Mouse (Mus musculus) hindbrain, embryonic 13.5 days (tissue): Measurements from ENCODE around the gene Pds5a. TPM values are rescaled to one million over a fixed set of nuclear protein-coding genes. Genes with fewer than 3 reads are reported as not detected.

Experiments
- ATAC-seq: fragments of 200-750 bp; cut with Nextera tagmentation; 2 replicates; pipeline ENCODE4 v1.8.0; 2017; ENCODE audit warnings: moderate TSS enrichment; ENCODE audit not compliant: low FRiP score
- H3K27ac ChIP-seq: fragments of 300-500 bp; sonication (generic); 2 replicates; pipeline ENCODE4 v1.5.1; 2015; ENCODE audit warnings: inconsistent platforms, mild to moderate bottlenecking, moderate library complexity
- H3K27me3 ChIP-seq: fragments of 300-500 bp; sonication (generic); 2 replicates; pipeline ENCODE4 v1.6.1; 2015; ENCODE audit warnings: mild to moderate bottlenecking, inconsistent platforms
- H3K36me3 ChIP-seq: fragments of 300-500 bp; sonication (generic); 2 replicates; pipeline ENCODE4 v1.6.1; 2015; ENCODE audit warnings: mild to moderate bottlenecking, inconsistent platforms
- H3K4me1 ChIP-seq: fragments of 300-500 bp; sonication (generic); replicated peaks from 2 replicates; pipeline ENCODE4 v1.6.1; 2015; ENCODE audit warnings: inconsistent platforms
- H3K4me2 ChIP-seq: fragments of 300-500 bp; sonication (generic); 2 replicates; pipeline ENCODE4 v1.6.1; 2015; ENCODE audit warnings: inconsistent platforms, mild to moderate bottlenecking, moderate library complexity
- H3K4me3 ChIP-seq: fragments of 300-500 bp; sonication (generic); 2 replicates; pipeline ENCODE4 v1.5.1; 2015; ENCODE audit warnings: mild to moderate bottlenecking, inconsistent platforms
- H3K9ac ChIP-seq: fragments of 300-500 bp; sonication (generic); 2 replicates; pipeline ENCODE4 v1.6.1; 2015; ENCODE audit warnings: mild to moderate bottlenecking, inconsistent platforms
- H3K9me3 ChIP-seq: fragments of 300-500 bp; sonication (generic); 2 replicates; pipeline ENCODE4 v1.6.1; 2016; ENCODE audit warnings: inconsistent platforms
- WGBS: fragments of 180-500 bp; shearing (Covaris S2); methylation state at CpG from one replicate; pipeline ENCODE4 v1.1.7; 2015; 5-methylcytosine and 5-hydroxymethylcytosine counted together
- polyA plus RNA-seq: library from polyadenylated mRNA; unstranded; fragments of >200 nt; fragmentation: Nextera tagmentation; extraction: Ambion mirVana; gene quantifications from 2 replicates; pipeline ENCODE4 v1.2.1, GENCODE M21; 2015

Gene Pds5a
- polyA plus RNA-seq, 1 experiment from 2014 or later: 57.8 TPM

DNA sequence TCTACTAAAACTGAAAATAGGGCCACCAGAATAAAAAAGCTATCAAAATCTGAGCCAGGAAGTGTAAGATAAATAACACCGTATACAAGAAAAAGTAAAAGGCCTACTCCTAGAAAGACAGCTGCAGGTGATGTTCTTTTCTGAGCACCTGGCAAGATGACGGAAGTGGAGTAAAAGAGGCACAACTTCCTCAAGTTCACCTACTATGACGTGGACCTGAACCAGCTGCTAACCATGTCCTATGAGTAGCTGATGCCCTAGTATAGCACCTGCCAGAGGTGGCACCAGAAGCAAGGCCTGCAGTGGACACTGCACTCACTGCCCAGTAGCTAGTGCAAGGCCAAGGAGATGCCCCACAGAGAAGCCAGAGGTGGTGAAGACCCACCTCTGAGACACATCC is 9.3 kb downstream of the Pds5a start:
- peaks cover 10% of the 10 kb centered on the region for H3K36me3 ChIP-seq
- no peak overlapping the region for H3K4me2 ChIP-seq
- 91% methylated on average over 3 of the region's 3 CpGs for WGBS
- H3K4me1 ChIP-seq: 0 out of 2 replicates have a peak, but pooled peaks cover 4% of the 10 kb centered on the region
- no peaks in the 10 kb centered on the region for H3K9me3 ChIP-seq
- H3K27me3 ChIP-seq: no peaks in the 10 kb centered on the region
- H3K27ac ChIP-seq: no peak overlapping the region
- no peak overlapping the region for H3K4me3 ChIP-seq
- no peak overlapping the region for H3K9ac ChIP-seq
- no peak for ATAC-seq

DNA sequence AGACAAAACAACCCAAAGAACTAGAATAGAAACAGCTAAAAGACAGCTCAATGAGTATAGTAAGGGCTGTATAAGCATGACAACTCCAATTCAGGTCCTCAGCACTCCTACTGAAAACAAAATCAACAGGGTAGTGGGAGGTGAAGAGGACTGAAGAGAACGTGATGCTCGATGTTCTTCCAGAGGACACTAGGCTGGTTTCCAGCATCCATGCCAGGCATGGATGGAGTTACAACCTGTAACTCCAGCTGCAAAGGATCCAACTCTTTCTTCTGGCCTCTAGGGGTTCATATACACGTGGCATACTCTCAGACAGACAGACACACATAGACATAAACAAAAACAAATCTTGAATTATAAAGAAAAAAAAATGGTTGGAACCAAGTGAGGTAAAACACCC is 11.3 kb downstream of the Pds5a start:
- Histone ChIP-seq H3K27me3 (no peaks in the 10 kb centered on the region), H3K36me3 (no peaks in the 10 kb centered on the region), H3K9me3 (no peaks in the 10 kb centered on the region), H3K4me2 (no peak overlapping the region), H3K27ac (no peak overlapping the region), H3K4me1 (0 out of 2 replicates have a peak, but pooled peaks cover 4% of the 10 kb centered on the region), H3K9ac (no peak overlapping the region), H3K4me3 (no peak overlapping the region)
- WGBS: 81% methylated on average over 3 of the region's 3 CpGs
- ATAC-seq: no peak

DNA sequence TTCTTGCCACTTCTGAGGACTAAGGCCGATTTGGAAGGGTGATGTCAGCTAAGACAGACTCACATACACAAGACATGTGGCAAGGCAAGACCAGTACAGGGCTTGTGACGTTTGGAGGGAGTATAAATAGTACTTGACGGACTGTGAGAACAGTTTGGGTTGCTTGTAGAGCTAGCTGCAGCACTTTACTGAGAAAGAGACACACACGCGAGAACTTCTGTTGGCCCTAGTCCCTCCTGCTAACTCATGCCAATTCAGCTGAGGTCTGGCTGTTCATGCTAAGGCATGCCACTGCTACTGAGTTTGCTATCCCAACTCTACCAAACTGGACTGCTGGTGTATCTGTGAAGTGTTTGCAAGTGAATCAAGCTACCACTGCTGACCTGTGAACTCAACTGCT is 19.2 kb downstream of the Pds5a start:
- Histone ChIP-seq H3K4me2 (no peak overlapping the region), H3K36me3 (peaks cover 23% of the 10 kb centered on the region), H3K9me3 (no peaks in the 10 kb centered on the region), H3K27me3 (no peaks in the 10 kb centered on the region), H3K9ac (no peak overlapping the region), H3K4me3 (no peak overlapping the region), H3K4me1 (no peaks in the 10 kb centered on the region), H3K27ac (no peak overlapping the region)
- no peak for ATAC-seq
- 96% methylated on average over 5 of the region's 5 CpGs for WGBS

DNA sequence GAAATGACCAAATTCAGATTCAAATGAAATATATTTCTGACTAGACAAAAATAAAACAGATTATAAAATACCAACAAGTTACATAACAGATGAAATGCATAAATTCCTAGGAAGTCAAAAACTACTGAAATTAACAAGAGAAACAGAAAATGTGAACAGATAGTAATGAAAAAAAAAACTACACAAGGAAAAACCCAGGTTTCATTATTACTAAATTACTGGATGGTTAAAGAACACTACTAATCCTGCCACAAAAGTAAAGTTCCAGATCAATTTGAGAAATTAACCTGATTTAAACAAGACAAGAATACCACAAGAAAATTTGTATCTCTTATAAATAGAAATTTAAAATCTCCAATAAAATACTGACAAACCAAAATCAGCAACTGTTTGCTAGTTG is 25.9 kb downstream of the Pds5a start:
- H3K27ac ChIP-seq: no peak overlapping the region
- H3K36me3 ChIP-seq: peaks cover 23% of the 10 kb centered on the region
- no peak overlapping the region for H3K4me2 ChIP-seq
- no peaks in the 10 kb centered on the region for H3K27me3 ChIP-seq
- H3K4me1 ChIP-seq: no peaks in the 10 kb centered on the region
- no peak overlapping the region for H3K9ac ChIP-seq
- no peaks in the 10 kb centered on the region for H3K9me3 ChIP-seq
- H3K4me3 ChIP-seq: no peak overlapping the region
- no peak for ATAC-seq

DNA sequence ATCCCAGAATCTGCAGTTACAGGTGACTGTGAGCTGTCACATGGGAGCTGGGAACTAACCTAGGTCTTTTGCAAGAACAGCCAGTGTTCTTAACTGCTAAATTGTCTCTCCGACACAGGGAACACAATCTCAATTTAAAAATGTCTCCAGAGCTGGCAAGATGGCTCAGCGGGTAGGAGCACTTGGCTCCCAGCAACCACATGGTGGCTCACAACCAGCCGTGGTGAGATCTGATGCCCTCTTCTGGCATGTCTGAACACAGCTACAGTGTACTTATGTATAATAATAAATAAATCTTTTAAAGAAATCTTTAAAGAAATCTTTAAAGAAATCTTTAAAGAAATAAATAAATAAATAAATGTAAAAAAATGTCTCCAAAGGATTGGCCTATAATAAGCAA is 30.4 kb downstream of the Pds5a start:
- Histone ChIP-seq H3K9me3 (no peaks in the 10 kb centered on the region), H3K27ac (no peak overlapping the region), H3K4me1 (no peaks in the 10 kb centered on the region), H3K9ac (no peak overlapping the region), H3K4me2 (no peak overlapping the region), H3K4me3 (no peak overlapping the region), H3K36me3 (no peaks in the 10 kb centered on the region; the same call in 1 of the 2 replicates), H3K27me3 (no peaks in the 10 kb centered on the region)
- no peak for ATAC-seq
- 92% methylated on average over 3 of the region's 3 CpGs for WGBS

DNA sequence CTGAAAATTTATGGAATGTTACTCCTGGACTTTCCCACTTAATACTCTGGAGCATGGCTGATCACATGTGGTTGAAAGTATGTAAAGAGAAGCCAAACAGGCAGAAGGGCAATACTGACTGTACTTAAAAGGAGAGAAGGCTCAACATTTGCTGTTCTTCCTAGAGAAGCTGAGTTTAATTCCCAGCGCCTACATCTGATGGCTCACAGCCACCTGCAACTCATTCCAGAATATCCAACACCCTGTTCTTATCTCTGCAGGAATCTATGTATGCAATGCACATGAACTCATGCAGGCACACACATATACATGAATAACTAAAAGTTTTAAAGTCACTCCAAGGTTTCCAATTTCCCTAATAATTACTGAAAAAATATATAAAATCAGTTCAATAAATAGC is 32.7 kb downstream of the Pds5a start:
- Histone ChIP-seq H3K36me3 (peaks cover 6% of the 10 kb centered on the region; the same call in 1 of the 2 replicates), H3K9me3 (no peaks in the 10 kb centered on the region), H3K4me3 (no peak overlapping the region), H3K4me1 (no peaks in the 10 kb centered on the region), H3K9ac (no peak overlapping the region), H3K27ac (no peak overlapping the region; the same call in 1 of the 2 replicates), H3K27me3 (no peaks in the 10 kb centered on the region), H3K4me2 (no peak overlapping the region)
- WGBS: 96% methylated on average over 1 of the region's 1 CpGs
- ATAC-seq: no peak

DNA sequence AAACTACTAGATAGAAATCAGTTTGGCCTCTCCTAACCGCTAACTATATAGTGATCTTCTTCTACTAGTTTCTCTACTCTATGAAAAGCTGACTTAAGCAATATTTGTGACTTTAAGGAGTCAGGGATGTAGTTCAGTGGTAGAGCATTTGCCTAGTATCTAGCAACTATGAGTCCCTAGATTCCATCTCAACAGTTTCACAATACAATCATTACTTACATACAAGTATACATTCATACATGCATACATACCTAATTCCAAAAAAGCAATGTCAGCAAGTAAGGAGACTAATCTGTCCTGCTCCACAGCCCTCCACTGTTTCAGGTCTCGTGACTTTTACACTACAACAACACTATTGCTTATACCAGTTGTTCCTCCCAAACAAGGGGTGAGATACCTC is 36.1 kb downstream of the Pds5a start:
- Histone ChIP-seq H3K9me3 (no peaks in the 10 kb centered on the region), H3K9ac (no peak overlapping the region), H3K4me2 (no peak overlapping the region), H3K4me3 (no peak overlapping the region), H3K4me1 (no peaks in the 10 kb centered on the region), H3K36me3 (peaks cover 16% of the 10 kb centered on the region), H3K27ac (no peak overlapping the region), H3K27me3 (no peaks in the 10 kb centered on the region)
- WGBS: 96% methylated on average over 2 of the region's 2 CpGs
- ATAC-seq: no peak

DNA sequence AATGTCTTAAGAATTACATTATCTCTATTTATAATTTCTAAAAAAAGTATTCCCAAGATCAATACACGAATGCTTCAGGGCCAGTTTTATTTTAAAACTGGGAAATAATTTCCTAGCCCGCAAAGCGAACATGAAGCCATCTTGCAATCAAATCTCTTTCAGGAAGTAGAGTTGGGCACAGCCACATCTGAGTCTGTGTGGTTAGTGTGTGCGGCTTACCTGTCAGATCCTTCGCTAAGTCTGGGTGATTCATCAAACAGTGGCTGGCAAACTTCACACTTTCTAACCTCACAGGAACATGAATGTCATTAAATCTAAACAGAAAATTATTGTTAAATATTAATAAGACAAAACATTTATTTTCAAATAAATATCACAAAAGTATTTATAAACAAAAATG is 44.3 kb downstream of the Pds5a start:
- WGBS: 95% methylated on average over 5 of the region's 5 CpGs
- no peak for ATAC-seq

DNA sequence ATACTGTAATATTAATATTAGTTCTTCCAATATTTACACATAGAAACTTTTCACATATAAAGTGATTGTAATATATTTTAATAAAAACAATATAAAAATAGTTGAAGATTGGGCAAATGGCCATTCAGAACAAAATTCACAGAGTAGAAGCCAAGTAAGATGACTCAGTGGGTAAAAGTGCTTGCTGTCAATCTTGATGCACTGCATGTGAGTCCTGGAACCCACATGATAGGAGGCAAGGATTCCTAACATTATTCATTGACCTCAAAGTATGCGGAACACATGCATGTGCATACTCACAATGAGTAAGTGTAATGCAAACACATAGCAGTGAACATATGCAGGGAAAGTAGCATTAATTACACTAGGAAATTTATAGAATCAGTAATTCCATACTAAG is 59.2 kb downstream of the Pds5a start:
- H3K36me3 ChIP-seq: peaks cover 62% of the 10 kb centered on the region

More for the DNA sequence above, 44.3 kb downstream of the Pds5a start:
- no peaks in the 10 kb centered on the region for H3K4me1 ChIP-seq
- H3K27me3 ChIP-seq: no peaks in the 10 kb centered on the region
- H3K9ac ChIP-seq: no peak overlapping the region
- H3K36me3 ChIP-seq: peaks cover 55% of the 10 kb centered on the region
- no peak overlapping the region for H3K4me2 ChIP-seq
- H3K27ac ChIP-seq: no peak overlapping the region
- H3K4me3 ChIP-seq: no peak overlapping the region
- no peaks in the 10 kb centered on the region for H3K9me3 ChIP-seq

DNA sequence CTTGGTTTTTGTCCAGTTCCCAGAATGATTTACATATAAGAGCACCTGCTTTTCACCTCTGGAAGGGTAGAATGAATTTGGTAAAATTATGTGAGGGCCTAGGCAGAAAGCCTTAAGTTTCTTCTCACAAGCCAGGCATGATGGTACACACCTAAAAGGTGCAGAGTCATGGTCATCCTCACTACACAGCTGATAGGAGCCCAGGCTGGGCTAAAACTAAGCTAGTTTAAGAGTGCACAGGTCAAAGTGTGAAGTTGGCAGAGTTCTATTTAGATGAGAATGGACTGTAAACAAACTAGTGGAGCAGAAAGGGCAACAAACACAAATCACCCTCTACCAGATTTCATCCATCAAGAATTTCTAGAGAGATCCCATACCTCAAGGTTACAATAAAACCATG is 73.7 kb downstream of the Pds5a start:
- Histone ChIP-seq H3K9ac (no peak overlapping the region), H3K36me3 (peaks cover 51% of the 10 kb centered on the region), H3K9me3 (no peaks in the 10 kb centered on the region), H3K4me2 (no peak overlapping the region), H3K27me3 (no peaks in the 10 kb centered on the region), H3K4me1 (no peaks in the 10 kb centered on the region), H3K27ac (no peak overlapping the region), H3K4me3 (no peak overlapping the region)
- no peak for ATAC-seq

More for the DNA sequence above, 59.2 kb downstream of the Pds5a start:
- Histone ChIP-seq H3K27ac (no peak overlapping the region), H3K27me3 (no peaks in the 10 kb centered on the region), H3K9me3 (no peaks in the 10 kb centered on the region), H3K4me2 (no peak overlapping the region), H3K9ac (no peak overlapping the region), H3K4me1 (no peaks in the 10 kb centered on the region), H3K4me3 (no peak overlapping the region)
- WGBS: 97% methylated on average over 1 of the region's 1 CpGs
- ATAC-seq: no peak

DNA sequence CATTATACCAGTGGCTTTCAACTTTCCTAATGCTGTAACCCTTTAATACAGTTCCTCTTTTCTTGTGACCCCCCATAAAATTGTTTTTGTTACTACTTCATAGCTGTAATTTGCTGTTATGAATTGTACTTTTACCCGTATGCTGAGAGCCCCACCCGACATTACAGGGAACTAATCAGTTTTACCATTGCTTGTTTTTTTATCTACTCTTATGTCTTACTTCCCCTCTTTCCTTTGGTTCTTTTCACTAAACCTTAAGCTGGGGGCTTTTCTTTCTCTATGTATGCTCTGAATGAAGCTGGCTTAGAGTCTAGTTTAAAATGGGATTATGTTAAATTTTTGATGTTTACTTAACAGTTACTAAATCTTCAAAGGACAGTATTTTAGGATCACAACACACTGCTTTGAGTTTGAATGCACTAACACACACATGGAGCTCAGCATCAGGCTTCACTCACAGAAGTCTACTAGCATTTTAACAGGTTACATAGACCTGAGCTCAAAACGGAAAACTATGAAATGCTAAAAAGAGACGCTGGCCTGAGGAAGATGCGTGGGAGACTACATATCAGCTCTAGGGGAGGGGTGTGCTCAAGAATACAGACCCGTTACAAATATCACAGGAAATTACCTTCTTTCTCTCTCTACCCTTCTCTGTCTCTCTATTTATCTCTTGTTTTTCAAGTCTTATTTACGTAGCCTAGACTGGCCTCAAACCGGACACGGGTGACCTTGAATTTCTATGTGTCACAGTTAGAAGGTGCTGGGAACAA is 84.7 kb downstream of the Pds5a start:
- no peak overlapping the region for H3K27ac ChIP-seq
- H3K27me3 ChIP-seq: no peaks in the 10 kb centered on the region
- 90% methylated on average over 9 of the region's 9 CpGs for WGBS
- no peaks in the 10 kb centered on the region for H3K4me1 ChIP-seq
- no peak overlapping the region for H3K4me3 ChIP-seq
- no peaks in the 10 kb centered on the region for H3K9me3 ChIP-seq
- H3K4me2 ChIP-seq: no peak overlapping the region
- no peak for ATAC-seq
- peaks cover 36% of the 10 kb centered on the region for H3K36me3 ChIP-seq
- no peak overlapping the region for H3K9ac ChIP-seq

DNA sequence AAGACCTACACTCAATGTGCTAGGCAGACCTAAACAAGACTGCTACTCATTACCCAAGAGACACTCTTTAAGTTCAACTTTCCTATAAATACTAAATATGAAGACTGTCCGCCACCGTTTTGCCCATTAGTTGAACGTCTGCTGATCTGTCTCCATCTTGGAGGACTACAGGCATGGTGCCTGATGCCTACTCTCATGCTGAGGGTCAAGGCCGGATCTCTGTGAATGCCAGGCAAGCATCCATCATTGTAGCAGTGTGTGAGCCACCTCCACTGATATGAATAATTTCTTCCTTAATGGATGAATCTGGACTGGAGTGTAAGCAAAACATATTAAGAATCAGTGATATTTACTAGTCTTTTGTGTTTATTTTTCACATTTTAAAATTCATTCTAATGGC is 87.5 kb downstream of the Pds5a start:
- Histone ChIP-seq H3K27ac (no peak overlapping the region), H3K27me3 (no peaks in the 10 kb centered on the region), H3K36me3 (peaks cover 22% of the 10 kb centered on the region), H3K4me3 (no peak overlapping the region), H3K9ac (no peak overlapping the region), H3K4me1 (no peaks in the 10 kb centered on the region), H3K4me2 (no peak overlapping the region), H3K9me3 (no peaks in the 10 kb centered on the region)
- no peak for ATAC-seq
- 86% methylated on average over 4 of the region's 4 CpGs for WGBS

DNA sequence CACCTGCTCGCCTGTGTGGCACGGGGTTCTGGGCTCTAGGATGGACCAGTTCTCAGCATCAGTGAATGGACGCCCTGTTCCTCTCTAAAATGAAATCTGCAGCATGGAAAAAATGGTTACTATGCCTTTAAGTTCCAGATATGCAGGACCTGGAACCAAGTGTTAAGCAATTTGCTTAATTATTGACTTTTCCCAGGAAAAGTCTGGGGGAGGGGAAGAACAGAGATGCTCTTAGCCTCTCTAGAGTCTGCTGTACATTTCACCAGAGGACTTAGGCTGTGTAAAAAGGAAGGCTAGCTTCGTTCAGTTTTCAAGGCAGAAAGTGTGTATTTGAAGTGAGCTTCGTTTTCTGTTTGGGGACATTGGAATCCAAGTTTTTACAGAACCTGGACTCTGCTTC is 88.3 kb downstream of the Pds5a start:
- H3K4me3 ChIP-seq: no peak overlapping the region
- no peaks in the 10 kb centered on the region for H3K27me3 ChIP-seq
- H3K4me2 ChIP-seq: no peak overlapping the region
- WGBS: 90% methylated on average over 5 of the region's 5 CpGs
- no peak for ATAC-seq
- peaks cover 16% of the 10 kb centered on the region for H3K36me3 ChIP-seq
- no peaks in the 10 kb centered on the region for H3K9me3 ChIP-seq
- no peak overlapping the region for H3K9ac ChIP-seq
- H3K4me1 ChIP-seq: no peaks in the 10 kb centered on the region
- no peak overlapping the region for H3K27ac ChIP-seq
